Mouse (Mus musculus): Measurements from ENCODE around the gene Apoc3.

DNA sequence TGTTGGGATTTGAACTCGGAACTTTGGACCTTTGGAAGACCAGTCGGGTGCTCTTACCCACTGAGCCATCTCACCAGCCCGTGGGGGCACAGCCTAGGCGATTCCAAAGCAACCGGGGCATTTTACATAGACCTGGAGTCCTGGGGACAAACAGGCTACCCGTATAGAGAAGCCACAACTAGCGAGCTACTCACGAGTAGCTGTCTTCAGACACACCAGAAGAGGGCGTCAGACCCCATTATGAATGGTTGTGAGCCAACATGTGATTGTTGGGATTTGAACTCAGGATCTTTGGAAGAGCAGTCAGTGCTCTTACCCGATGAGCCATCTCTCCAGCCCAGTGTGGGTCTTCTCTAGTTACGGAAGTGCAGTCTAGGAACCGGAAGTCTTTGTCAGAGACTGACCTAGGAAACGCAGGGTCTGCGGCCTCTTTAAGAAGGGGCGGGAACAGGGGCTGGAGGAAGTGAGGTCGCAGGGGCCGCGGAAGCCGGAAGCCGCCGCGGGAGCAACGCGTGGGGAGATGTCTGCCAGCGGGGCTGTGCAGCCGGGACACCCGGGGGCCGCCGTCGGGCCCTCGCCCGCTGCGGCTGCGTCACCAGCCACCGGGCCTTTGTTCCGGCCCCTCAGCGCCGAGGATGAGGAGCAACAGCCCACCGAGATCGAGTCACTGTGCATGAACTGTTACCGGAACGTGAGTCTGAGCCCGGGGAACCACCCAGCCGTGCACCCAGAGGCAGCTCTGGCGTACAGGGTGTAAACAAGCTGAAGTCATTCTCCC lies 37.4 kb upstream of the Apoc3 start, which contains the start of gene Zpr1:
- TF ChIP-seq POLR2A (IDR thresholded peaks at IDR 0.05; ENCODE audit: borderline replicate concordance, insufficient read depth, low read length) (peak; percentile 76; the same call in 1 of the 2 replicates), CTCF (IDR thresholded peaks at IDR 0.05; ENCODE audit: borderline replicate concordance, insufficient read depth, low read depth, low read length) (peak; percentile 44; the same call in 1 of the 2 replicates)
